25 mouse cellular contexts compared by ENCODE assay signal in genomic region chr2:174659874-174660273, GRCm38 (mm10). TPM values are rescaled to one million over a fixed set of nuclear protein-coding genes. Genes with fewer than 3 reads are reported as not detected.
"Had no signal": no experiment of that assay in that cellular context is flagged by ENCODE, and none has a peak within 500 bp of the region (broad histone marks: within the 10 kb centered on the region; RNA-seq: fewer than 3 reads in every experiment).

No protein-coding gene starts in this region.

- H3K9ac ChIP-seq: limb, embryonic 12.5 days; limb, embryonic 15.5 days; liver, embryonic 14.5 days; liver, postnatal 0 days; lung, embryonic 14.5 days; midbrain, embryonic 12.5 days; midbrain, embryonic 15.5 days; neural tube, embryonic 12.5 days; neural tube, embryonic 15.5 days had no signal

- H3K27me3 ChIP-seq: limb, embryonic 12.5 days; limb, embryonic 15.5 days; midbrain, embryonic 12.5 days; midbrain, embryonic 15.5 days; neural tube, embryonic 12.5 days; neural tube, embryonic 15.5 days had no signal

- H3K36me3 ChIP-seq: limb, embryonic 12.5 days; limb, embryonic 15.5 days; midbrain, embryonic 12.5 days; midbrain, embryonic 15.5 days; neural tube, embryonic 12.5 days; neural tube, embryonic 15.5 days had no signal

- H3K4me3 ChIP-seq: left cerebral cortex, adult 2 months; limb, embryonic 12.5 days; limb, embryonic 15.5 days; midbrain, embryonic 12.5 days; midbrain, embryonic 15.5 days; neural tube, embryonic 12.5 days; neural tube, embryonic 15.5 days had no signal

- H3K4me1 ChIP-seq: limb, embryonic 15.5 days; midbrain, embryonic 12.5 days; midbrain, embryonic 15.5 days; neural tube, embryonic 15.5 days had no signal

- H3K9me3 ChIP-seq: limb, embryonic 12.5 days; limb, embryonic 15.5 days; midbrain, embryonic 12.5 days; midbrain, embryonic 15.5 days; neural tube, embryonic 12.5 days; neural tube, embryonic 15.5 days had no signal

- H3K4me2 ChIP-seq: limb, embryonic 12.5 days; limb, embryonic 15.5 days; liver, embryonic 11.5 days; lung, embryonic 14.5 days; midbrain, embryonic 12.5 days; midbrain, embryonic 15.5 days; neural tube, embryonic 12.5 days; neural tube, embryonic 15.5 days had no signal

- H3K27ac ChIP-seq: left cerebral cortex, adult 2 months; limb, embryonic 12.5 days; limb, embryonic 15.5 days; liver, embryonic 14.5 days; macrophage; midbrain, embryonic 12.5 days; midbrain, embryonic 15.5 days; neural tube, embryonic 12.5 days; neural tube, embryonic 15.5 days had no signal

- ATAC-seq: inflammation-experienced regulatory T-cells, adult 6 months; lung, postnatal 0 days; midbrain, embryonic 15.5 days had no signal

- DNase-seq: kidney, adult 2 months; kidney, postnatal 10 days; kidney, postnatal 36 days; layer of hippocampus, postnatal 36 days; liver, postnatal 0 days; lung, embryonic 14.5 days; right cerebral cortex, adult 18-20 months; right cerebral cortex, postnatal 14 days; right cerebral cortex, postnatal 4 days; thymus, adult 18-20 months; thymus, postnatal 14 days; thymus, postnatal 4 days had no signal

RNA-seq across cellular contexts. Expression of gene Zfp831, which starts 16.5 kb away (rescaled TPM):
- polyA plus RNA-seq: kidney, embryonic 14.5 days; limb, embryonic 12.5 days; limb, embryonic 15.5 days; liver, embryonic 11.5 days; lung, embryonic 14.5 days; lung, postnatal 0 days; midbrain, embryonic 15.5 days; neural tube, embryonic 12.5 days had no signal
